Mouse (Mus musculus) olfactory bulb, adult 2 months (tissue): Measurements from ENCODE around the gene Fgfr2.

ENCODE experiments used
- CTCF ChIP-seq: fragments of 200-500 bp; IDR thresholded peaks from 2 replicates; pipeline ENCODE4 v1.5.1; 2012; ENCODE audit warnings: low read depth, mild to moderate bottlenecking, low read length, moderate library complexity; ENCODE audit not compliant: insufficient read depth
- POLR2A ChIP-seq: fragments of 200-500 bp; IDR thresholded peaks from 2 replicates; pipeline ENCODE4 v1.6.1; 2012; ENCODE audit warnings: mild to moderate bottlenecking, low read depth, low read length, moderate library complexity; ENCODE audit not compliant: insufficient read depth

DNA sequence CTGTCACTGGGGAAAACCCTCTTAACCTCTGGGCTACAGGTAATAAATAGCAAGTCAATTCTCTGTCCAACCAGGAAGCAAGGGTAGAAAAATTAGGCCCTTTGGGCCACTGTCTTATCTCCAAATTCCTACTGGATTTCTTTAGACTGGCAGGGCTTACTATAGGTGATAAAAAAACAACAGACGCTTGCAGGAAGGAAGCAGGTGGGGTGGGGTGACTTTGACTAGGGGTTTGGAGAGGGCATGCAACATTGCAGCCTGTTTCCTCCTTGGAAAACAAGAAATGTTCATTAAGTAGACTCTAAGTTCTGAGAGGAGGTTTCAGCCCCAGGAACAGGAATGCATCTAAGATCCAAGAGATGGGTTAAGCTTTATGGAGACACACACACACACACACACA, 2098.3 kb downstream of the Fgfr2 start:
- TF ChIP-seq POLR2A, result no peak
- TF ChIP-seq CTCF, result no peak
